Mouse (Mus musculus) cerebellum, adult 9-10 months (tissue): Measurements from ENCODE around the gene Numb.

Experiments
- DNase-seq: peaks from one replicate; pipeline ENCODE4 v3.0.0; 2022

Gene Numb

DNA sequence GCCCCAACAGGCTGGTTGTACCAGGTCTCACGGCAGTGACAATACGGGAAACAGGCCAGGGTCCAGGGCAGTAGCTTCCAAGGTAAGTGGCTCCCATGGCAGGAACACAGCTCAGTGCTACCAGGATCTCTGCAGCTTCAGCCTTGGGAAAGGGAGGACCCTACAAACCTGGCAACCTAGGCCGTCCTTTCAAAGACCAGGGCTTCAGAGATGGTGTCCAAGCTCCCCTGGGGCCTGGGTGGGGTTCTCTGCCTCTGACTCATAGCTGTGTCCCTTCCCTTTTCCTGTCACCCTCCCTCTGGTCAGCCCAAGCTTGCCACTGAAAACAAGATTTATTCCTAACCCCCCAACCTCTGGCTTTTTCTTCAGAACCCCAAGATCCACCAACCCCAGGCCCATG lies 141.6 kb downstream of the Numb start:
- DNase-seq = no peak

DNA sequence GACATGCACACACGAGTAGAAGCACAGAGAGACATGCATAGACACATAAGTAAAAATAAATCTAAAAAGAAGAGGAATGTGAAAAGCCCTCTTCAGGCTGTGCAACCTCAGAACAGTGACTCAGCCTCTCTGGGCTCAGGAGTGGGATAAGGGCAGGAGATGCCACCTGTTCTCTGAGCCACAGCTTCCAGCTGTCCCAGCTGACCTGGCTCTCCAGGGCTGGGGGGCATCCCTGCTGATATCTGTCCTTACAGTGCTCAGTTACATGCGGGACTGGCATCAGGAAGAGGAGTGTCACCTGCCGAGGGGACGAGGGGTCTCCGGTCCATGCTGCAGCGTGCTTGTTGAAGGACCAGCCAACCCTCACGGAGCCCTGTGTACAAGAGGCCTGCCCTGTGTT lies 145.0 kb downstream of the Numb start:
- no peak for DNase-seq

DNA sequence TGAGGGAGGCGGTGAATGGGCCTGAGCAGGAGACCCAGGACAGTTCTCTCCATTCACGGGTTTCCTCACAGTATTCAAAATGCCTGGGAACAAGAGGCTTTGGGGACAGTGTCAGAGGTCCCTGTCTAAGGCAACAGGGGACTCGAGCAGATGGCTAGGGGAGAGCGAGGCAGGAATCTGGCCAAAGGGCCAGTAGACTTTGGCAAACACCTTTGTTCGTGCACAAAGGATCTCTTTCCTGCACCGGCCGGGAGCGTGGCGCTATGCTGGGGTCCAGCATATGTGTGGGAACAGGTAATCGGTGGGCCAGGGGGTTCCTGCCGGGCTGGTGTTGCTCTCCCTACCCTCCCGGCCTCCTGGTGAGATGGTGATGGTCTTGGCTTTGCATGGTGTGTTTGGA lies 146.1 kb downstream of the Numb start:
- no peak for DNase-seq

DNA sequence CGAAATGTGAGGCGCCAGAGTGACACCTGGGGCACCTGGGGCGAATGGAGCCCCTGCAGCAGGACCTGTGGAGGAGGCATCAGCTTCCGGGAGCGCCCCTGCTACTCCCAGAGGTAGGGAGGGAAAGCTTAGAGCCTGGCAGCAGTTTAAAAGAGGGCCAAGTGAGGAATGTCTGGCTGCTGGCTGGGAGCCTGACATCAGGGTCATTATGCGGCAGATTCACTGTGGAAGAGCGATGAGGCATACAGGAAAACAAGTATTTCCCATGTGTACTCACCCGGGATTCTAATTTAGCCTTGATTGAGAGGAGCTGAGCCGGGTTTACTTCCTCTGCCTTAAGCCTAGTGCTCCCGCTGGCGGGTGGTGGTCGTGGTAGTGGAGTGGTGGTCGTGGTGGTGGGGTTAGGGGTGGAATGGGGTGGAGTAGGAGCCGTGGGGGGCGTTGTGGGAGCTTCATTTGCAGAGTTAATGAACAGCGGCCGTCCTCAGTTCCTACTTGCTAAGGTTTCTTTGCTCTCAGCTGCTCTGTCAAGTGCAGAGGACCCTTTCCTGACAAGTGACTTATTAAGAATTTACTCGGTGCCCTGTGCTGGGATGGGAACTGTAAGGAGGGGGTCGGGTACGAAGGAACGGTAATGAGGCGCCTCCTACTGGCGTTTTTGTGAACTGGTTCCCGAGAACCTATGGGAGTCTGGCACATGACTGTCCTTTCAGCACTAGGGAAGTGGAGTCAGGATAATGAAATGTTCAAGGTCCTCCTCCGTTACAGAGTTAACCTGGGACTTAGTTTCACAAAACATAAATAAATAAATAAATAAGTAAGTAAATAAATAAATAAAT lies 151.1 kb downstream of the Numb start:
- peak; percentile 49 for DNase-seq

DNA sequence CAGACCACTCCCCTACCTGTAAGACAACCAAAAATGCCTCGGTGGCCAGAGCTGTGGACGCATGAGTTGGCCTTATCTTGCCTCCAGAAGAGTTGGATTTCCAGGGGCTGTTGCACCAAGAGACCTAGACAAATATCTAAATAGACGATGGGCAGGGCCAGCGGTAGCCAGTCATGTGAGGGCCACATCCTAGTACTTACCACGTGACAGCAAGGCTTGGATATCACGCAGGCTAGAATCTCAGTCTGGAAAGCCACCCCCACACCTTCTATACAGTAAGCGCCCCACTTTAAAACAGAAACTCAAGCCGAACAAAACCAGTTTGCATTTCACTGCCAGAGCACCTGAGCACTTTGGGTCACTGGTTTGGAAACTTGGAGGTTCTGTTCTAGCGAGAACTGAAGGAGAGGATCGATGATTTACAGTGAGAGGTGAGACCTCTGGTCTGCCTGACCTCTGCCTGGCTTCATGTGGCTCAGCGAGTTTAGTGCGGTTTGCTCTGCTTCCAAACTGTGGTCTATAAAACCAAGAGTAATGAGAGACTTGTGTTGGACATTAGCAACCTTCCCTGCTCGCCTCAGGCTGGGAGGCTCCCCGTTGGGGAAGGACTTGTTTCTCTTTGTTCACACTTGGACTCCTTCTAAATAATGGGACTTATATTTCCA lies 153.4 kb downstream of the Numb start:
- DNase-seq = no peak

DNA sequence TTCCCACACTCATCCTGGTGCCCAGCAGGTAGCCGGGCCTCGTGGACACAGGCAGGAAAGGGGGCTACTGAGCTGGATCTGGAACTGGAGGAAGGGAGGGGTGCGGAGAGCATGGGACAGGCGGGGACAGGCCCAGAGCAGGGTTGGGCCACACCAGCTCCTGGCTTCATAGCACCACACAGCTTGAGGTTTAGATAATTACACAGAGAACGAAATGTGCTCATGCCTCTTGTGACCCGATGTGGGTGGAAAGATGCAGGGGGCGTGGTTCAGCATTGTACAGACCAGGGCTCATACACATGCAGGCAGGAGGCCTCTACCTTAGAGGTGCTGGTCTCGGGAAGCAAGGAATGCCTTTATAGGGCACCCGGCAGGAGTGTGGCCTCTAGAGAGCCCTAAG lies 153.9 kb downstream of the Numb start:
- DNase-seq = no peak

DNA sequence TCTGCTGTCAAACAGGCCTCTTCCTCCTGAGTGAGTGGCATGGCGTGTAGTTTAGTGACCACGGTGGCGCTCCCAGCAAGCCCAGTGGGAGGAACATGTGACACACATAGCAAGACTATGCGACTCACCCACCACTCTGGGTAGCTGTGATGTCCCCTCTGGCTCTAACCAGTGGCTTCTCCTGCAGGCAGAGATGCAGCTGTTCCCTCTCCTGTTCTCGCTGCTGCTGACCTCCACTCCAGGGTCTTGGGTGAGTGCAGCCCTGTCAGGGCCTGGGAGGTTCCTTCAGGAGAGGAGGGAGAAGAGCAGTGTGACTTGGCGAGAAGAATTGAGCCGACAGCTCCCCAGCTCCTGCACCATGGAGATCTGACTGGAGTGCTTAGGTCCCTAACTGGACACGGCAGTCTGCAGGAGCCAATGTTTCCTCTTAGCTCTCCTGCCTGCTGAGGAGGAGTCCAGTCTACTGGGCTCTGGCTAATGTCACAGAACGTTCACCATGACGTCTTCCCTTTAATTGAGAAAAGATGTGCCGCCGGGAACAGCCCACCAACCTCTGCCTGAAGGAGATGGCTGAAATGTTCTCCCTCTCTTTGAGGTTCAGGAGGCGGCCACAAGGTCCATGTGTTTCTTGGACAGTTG lies 155.7 kb downstream of the Numb start:
- no peak for DNase-seq

DNA sequence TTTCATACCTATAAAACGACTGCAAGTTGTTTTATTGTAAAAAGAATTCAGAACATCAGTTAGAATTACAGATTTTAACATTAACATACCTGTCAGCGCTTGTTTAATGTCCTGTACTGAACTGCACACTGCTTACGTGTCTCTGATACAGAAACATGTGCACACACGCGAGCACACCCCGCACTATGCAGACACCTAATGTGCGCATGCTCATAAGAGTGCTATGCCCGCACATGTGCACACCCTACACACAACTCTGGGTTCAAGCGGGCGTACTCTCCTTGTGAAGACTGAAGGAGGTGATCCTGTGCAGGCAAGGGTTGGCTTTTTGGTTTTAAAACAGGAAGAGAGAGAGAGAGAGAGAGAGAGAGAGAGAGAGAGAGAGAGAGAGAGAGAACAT lies 157.2 kb downstream of the Numb start:
- no peak for DNase-seq

DNA sequence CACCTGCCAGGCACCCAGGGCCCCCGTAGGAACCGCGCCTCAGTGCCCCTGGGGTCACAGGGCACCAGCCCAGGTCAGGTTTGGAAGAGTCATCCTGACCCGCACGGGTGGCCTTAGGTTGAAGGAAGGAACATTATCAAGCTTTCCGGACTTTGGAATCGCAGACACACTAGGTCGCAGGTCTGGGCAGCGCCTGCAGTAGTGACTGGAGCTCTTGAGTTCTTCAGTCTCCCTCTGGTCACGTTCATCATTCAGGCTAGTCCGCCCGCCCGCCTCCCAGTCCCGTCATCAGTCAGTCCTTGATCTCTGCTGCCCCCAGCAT lies 157.7 kb downstream of the Numb start:
- no peak for DNase-seq

DNA sequence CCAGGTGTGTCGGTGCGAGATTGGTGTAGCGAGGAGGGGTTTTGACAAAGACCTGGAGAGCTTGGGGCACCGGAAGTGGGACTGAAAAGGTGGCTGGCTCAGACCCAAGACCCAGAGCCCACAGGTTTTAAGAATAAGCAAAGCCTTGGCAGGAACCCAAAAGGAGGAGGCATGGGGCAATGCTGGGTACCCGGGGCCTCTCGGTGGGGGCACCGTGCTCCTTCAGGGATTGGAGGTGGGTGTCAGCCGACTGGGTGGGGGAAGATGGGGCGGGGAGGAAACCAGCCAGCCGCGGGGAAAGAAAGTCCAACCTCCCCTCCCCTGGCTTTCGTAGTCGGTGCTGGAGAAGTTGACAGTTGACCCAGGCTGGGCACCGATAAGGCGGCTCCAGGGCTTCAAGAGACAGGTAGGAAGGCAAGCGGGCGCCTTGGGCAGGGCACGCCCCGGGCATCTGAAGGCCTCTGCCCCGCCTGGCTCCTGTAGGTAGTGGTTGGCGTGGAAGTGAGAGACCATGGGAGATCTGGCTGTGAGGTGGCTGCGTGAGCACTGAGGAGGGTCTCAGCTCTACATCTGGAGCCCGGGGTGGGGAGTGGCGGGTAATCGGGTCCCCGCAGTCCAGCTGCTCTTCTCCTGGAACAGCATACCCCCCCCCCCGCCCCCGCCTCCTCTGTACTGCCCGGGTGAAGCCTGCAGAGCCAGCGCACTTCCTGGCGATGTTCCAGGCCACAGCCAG lies 158.3 kb downstream of the Numb start, which contains the start of gene Papln:
Papln (plus strand) TSS at position 324 of the 733 bp plus-strand sequence.
- no peak for DNase-seq

DNA sequence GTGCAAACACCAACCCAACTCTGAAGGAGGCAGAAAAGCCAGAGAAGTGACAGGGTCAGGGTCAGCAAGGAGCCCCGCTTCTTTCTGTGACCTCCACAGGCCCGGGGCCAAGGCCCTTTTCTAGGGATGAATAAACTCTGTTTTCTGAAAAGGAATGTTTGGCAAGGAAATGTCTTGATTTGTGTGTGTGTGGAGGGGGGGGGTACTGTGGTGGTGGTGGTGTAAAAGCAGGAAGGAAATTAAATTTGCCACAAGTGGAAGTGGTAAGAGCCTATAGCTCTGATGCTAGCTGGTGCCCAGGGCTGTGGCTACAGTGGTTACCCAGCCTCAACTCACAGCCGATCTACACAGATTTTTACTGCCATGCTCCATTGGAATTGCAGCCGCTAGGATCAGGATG lies 159.0 kb downstream of the Numb start:
- no peak for DNase-seq

DNA sequence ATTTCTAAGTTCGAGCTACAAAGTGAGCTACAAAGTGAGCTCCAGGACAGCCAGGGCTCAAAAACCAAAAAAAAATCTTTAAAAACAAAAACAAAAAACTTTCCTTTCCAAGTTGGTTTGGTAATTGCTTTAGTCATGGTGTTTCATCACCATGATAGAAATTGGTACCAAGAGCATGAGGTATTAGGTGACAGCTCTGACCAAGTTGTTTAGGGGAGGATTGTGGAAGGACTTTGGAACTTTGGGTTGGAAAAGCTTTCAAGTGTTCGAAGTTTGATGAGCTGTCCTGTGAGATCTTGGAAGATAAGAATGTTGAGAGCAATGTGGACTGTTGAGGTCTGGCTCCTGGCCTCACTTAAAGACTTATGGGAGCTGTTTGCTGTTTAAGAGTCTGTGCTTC lies 161.5 kb downstream of the Numb start:
- no peak for DNase-seq

DNA sequence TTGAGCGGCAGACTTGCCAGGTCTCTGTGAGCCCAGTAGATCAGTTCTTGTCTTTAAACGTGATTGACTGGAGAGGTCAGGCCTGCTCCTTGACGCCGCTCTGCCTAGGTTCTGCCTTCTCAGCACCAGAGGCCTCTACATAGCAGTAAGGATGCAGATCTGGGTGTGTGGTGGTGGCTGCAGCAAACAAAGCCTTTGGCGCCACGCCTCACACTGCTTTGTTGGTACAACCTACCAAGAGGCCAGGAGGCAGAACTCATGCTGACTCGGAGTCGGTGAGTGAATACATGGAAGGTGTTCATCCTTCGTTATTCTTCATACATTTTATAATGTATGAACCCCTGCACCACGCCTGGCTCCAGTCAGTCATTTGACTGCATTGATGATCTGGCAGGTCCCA lies 163.0 kb downstream of the Numb start:
- DNase-seq = no peak

DNA sequence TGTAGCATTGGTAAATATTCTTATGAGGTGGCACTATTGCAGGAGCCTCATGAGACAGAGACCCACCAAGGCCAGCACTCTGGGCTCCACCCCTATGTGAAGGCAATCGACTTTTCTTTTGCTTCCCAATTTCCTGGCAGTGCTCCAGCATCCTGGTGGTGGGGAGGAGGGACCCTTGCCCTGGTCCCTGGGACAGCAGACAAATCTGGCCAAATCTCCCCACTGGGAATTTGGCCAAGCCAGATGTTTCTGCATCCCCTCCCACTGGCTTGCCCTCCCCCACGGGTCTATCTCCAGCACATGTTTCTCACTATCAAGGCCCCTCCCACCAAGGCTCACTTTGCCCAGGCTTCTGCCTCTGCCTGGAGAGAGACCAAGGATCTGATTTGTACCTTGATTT lies 169.2 kb downstream of the Numb start:
- DNase-seq = no peak

DNA sequence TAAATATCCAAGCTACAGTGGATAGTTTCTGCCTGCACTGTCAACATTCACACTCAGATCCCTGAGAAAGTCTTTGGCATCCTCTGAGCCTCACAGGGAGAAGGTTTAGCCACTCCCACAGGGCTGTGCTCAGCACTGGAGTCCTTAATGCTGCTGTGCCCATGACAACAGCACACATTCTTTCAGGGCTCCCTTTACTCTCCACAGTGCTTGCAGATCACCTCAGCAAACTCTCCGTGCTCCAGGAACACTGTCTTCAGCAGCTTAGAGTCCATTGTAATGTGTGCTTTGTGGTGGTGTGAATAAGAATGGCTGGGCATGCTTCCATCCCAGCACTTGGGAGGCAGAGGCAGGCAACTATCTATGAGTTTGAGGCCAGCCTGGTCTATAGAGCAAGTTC lies 172.5 kb downstream of the Numb start:
- no peak for DNase-seq
